Mouse (Mus musculus): ENCODE data around the gene 1700092M07Rik.

The 1700092M07Rik gene

DNA sequence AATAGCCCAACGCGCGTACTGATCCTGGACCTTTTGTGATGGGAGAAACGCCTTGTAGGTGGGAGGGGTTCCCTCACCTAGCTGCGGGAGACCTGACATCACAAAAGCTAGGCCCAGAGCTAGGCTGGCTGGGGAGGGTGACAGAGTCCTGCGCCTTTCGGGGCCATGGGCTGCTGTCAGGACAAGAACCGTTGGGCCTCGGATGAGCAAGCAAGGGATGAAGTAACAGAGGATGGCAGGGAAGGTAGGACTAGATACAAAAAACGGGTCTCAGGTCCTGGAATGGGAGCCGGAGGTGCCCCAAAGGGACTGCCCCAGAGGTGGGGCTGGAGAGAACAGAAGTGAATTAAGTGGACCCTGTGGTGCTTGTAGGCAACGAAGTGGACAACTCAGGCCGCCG is at the start of gene 1700092M07Rik:
1700092M07Rik (plus strand) TSS at position 116 of the 400 bp plus-strand sequence.
- DNase-seq (ENCODE audit: low spot score in 2 of 2) = no peak

DNA sequence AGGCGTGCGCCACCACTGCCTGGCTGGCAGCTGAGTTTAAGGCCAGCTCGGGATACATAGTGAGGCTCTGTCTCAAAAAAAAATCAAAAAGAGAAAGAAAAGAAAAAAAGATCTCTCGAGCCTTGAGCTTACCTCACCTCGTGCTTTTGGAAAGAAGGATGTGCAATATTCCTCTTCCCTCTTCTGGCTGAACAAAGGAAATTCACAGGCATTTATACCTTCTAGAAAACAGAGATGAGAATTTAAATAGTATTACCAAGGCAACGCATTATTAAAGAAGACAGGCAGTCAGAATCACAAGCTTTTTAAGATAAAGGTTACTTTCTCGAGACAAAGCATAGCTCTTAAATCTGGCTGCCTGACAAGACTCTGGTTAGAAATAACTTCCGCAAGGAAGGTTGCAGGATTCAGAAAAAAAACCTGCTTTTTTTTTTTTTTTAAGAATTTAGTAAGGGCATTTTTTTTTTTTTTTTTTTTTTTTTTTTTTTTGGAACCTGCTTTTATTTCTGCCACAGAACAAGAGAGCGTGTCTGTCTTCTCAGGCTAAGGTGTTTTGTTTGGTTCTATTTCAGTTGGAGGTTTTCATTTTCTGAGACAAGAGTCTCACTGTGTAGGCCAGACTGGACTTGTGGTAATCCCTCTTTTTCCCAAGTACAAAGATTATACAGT is 48.5 kb upstream of the 1700092M07Rik start:
- DNase-seq (ENCODE audit: low spot score in 2 of 2) = no peak

DNA sequence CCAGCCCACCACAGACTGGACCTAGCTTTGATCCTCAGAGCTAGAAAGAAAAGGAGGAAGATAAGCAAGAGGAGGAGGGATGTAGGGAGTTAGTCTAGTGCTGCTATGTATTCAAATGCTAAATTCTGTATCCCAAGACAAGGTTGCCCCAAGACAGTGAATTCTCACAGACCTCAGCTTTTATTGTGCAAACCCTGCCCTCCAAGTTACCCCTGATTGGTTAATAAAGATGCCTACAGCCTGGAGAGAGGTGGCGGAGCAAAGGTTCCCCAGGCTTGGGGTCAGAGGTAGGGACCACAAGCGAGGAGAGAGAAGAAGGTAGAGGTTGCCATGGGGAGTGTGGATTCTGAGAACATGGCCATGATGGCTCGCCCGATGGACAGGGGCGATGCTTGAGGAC is 47.8 kb upstream of the 1700092M07Rik start:
- DNase-seq (ENCODE audit: low spot score in 2 of 2) = no peak

DNA sequence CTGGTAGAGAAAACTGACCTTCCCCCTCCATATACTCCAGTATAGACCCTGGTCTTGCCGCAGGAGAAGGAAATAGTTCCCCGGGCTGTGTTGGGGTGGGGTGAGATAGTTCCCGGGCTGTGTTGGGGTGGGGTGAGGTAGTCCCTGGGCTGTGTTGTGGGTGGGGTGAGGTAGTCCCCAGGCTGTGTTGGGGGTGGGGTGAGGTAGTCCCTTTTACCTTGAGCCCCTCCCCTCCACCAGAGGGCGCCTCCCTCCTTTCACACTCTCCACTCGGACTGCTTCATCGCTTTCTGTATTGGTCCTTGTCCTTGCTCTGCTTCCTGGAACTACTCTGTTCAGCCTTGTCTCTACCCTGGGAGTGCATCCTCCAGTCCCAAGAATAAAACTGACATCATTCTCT is 45.2 kb upstream of the 1700092M07Rik start:
- DNase-seq (ENCODE audit: low spot score in 2 of 2) = peak in 1 of 2 experiments; percentile 66

DNA sequence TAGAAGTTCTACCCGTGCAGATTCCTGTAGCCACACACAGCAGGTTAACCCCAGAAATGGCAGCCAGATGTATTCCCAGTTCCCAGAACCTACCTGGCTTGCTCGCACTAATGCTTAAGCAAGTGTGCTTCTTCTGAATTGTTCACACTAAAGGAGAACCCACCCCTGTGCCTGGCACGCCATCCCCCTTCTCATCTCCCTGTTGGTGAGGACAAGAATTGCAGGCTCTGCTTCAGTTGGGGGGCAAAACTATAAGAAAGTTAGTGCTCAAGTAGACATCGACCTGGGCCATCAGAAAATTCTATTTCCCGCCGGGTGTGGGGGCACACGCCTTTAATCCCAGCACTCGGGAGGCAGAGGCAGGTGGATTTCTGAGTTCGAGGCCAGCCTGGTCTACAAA is 40.9 kb upstream of the 1700092M07Rik start:
- no peak for DNase-seq (ENCODE audit: low spot score in 2 of 2)

DNA sequence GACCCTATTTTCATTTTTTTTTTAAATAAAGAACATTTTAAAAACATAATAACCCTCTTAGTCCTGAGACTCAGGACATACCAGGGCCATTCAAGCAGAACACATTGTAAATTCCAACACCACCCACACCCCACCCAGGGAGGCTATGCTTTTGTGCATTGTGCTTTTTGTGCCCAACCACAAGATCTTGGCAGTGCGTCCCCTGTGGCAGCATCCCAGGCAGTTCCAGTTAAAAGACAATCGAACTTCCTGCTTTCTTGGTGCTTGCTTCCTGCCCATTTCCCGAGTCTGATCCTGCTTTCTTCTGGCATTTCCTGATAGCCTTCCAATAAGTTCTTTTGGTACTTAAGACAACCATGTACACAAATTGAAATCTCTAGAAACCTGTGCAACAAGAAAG is 38.1 kb upstream of the 1700092M07Rik start:
- DNase-seq (ENCODE audit: low spot score in 2 of 2) = no peak

DNA sequence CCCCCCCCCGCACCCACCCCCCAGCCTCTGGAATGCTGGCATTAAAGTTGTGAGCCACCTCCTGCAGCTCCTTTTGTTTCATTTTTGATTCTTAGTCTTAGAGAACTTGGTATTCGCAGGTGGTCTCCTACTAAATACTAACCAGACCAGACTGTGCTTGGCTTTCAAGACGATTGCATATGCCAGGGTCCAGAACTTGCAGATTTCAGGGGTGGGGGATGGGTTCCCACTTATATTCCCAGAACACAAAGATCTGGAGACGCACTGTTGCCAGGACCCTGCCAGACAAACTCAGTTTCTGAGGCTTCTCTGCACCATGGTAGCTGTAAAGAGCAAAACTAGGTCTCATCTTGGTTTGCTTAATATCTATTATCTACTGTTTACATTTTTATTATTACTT is 36.9 kb upstream of the 1700092M07Rik start:
- DNase-seq (ENCODE audit: low spot score in 2 of 2) = no peak

DNA sequence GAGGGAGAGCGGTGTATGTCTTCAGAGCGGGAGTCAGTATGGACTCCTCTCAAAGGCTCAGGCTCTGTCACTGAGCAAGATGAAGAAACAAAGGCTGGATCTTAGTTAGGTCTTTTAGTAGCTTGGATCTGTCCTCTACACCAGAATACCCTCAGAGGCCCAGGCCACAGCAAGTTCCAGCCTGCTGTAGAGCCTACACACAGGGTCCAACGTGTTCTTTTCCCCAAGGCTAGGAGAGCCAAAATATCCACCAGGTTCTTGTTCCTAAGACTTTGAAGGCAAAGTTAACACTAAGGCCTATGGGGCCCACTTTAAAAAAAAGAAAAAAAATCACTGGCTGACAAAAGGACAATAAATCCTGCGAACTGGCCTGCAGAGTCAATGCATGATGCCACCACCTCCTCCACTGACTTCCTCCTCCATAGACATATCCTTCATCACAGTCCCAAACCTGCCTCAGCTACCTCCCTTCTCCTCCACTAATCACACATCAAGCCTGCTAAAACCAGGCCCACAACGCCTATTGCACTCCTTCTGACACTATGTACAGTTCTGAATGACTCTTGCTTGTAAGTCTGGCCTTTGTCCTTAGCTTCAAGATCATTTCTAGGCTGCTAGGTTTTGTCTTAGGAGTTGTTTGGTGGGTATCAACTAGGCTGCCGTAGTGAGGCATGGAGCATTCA is 35.4 kb upstream of the 1700092M07Rik start:
- no peak for DNase-seq (ENCODE audit: low spot score in 2 of 2)

DNA sequence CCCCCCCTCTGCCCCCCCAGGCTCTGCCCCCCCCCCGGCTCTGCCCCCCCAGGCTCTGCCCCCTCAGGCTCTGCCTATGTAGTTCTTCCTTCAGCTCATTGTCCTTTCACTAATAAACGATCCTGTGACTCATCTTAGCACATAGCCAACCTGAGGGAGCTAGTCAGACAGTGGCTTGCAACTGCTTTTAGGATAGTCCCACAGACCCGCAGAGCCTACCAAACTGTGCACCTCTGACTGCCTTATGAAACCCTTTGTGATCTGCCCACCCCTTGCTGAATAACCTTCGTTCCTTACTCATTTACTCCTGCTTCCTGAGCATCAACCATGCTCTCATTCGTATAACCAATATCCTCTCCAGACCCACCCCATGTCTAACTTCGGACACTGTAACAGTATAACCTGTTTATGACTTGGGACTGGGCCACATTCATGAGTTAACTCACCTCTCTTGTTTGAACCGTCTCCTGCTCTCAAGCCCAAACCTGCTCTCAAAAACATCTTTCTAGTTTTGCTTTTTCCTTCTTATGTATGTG is 34.3 kb upstream of the 1700092M07Rik start:
- no peak for DNase-seq (ENCODE audit: low spot score in 2 of 2)

DNA sequence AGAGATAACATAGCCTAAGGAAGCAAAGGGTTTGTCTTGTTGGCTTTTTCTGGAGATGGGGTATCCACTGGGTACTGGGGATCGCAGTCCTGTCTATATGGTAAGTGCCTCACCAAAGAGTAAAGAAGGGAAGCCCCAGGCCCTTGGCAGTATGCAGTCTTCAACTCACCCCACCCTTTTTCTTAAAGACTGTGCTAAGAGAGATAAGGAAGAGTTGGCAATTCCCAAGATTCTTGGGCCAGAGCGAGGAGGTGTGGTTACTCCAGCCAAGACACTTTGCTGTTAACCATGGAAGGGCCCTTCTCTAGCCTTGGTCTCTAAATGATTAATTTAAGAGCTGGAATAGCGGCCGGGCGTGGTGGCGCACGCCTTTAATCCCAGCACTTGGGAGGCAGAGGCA is 33.6 kb upstream of the 1700092M07Rik start:
- DNase-seq (ENCODE audit: low spot score in 2 of 2) = no peak

DNA sequence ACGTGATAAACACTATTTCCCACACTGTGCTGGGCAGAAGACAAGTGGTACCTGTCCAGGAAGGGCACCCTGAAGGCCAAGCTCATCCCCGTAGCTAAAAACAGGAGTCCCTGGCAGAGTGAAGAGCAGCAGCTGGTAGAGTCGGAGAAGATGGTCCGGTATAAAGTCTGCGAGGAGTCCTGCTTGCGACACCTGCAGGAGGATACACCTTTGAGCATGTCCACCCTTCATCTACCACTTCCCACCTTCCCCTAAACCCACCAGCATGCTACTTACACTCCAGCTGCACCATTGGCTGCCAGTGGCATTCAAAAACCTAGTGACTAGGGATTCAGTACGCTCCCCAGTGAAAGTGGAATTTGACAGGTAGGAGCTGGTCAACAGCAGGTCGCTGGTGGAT is 31.6 kb upstream of the 1700092M07Rik start:
- DNase-seq (ENCODE audit: low spot score in 2 of 2) = no peak

DNA sequence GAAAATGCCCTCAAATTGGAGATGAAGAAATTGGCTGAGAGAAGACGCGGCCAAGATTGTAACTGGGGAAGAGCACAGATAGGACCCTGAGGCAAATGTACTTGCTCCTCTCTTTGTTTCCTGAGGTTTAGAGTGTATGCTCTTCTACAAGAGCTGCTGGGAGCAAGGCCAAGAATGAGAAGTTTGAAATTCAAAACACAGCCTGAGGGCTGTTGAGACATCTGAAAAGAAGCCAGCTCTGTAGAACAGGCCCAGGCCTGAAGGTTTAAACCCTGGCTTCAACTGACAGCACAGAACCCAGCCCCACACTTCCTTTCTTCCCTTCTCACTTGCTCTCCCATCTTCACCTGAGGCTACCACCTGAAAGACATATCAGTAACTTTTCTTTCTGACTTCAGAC is 30.5 kb upstream of the 1700092M07Rik start:
- no peak for DNase-seq (ENCODE audit: low spot score in 2 of 2)

DNA sequence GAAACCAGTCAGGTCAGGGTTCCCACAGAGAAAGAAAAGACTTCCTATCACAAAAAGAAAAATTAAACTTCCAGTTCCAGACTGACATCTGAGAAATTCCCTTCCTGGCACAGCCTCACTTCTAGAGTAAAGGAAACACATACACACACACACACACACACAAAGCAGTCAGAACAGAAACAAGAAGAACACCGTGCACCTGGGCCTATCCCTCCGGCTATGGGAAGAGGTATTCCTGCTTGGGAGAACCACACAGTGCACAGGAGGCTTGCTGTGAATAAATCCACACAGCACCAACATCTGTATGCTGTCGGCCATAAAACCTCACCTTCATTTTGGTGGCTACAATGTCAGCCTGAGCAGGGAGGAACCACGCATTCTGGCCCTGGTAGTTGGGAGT is 29.0 kb upstream of the 1700092M07Rik start:
- DNase-seq (ENCODE audit: low spot score in 2 of 2) = no peak

DNA sequence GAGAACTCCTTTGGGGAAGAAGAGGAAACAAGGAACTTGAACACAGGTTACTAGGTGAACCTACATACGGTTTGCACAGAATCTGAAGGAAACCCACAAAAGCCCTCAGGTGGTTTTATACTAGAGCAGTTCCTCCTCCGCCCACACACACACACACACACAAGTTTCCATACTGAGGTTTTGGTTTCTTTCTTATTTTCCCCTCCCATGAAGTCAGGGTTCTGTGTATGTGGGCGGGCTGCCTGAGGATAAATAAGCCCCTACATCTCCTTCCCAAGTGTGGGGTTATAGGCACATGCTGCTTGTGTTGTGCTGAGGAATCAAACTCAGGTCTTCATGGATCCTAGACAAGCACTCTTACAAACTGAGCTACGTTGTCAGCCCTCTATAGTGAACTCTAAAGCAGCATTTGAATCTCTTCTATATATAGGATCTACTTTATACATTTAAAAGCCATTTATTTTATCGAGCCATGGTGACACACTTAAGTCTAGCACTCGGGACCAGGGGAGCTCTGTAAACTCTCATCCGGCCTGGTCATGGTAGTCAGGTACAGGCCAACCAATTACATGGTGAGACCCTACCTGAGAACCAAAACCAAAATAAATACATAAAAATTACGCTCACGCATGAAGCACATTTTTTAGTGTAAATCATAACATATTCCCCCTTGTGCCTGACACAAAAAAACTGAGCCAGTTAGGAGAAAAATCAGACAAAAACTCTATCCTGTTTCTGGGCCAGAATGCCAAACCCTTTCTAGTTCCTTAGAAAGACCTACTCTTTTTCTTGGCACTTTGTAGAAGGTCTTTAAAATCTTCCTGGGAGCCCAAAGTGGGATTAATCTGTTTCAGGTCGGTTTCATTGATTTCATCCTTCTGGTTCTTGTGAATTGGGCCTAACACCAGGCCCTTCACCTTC is 28.3 kb upstream of the 1700092M07Rik start:
- DNase-seq (ENCODE audit: low spot score in 2 of 2) = peak; percentile 53 to 67

DNA sequence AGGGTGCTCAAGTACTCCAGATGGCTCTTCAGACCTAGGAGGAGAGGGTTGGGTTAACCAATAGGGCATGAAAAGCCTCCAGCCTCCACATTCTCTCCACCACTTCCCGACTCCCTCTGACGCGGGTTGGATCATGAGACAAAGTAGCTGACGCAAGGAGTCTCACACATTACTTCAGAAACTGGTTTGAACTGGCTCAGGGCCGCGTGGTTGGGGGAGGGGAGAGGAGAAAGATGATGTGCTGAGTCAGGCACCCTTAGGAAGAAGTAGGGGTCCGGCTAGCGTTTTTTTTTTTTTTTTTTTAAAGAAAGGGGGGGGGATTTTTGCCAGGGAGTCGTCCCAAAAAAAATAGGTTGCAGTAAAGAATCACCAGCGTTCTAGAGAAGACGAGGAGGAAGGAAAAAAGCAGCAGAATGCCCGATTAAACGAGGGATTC is 27.6 kb upstream of the 1700092M07Rik start:
- peak; percentile 90 for DNase-seq (ENCODE audit: low spot score in 2 of 2)

DNA sequence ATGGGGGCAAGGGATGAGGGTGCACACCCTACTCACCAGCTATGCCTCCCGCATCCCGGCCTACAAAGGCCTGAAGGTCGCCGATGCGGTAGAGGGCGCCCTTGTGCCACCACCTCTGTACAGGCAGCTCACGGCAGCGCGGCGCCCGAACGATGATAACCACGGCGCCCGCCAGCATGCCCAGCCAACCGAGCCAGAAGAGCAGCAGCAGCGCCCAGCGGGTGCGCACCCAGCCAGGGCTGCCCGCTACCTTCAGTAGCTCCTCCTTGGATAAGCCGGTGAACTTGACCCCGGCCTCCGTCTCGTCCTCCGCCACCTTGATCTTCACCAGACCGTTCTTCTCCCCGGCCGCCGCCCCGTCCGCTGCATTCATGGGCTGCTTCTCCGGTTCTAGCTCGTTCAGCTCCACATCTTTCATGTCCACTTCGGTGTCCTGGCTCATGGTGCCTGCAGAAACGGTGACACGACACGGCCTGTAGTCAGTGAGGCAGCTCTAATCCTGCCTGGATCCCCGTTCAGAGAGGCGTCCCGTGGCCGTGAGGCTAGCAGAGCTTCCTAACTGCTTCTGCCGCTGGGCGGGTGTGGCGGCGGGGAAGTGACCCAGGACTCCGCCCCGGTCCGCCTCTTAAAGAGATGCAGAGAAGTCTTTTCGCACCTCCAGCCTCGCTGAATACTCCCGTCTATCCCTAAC is 27.1 kb upstream of the 1700092M07Rik start:
- DNase-seq (ENCODE audit: low spot score in 2 of 2) = peak; percentile 87 to 92

DNA sequence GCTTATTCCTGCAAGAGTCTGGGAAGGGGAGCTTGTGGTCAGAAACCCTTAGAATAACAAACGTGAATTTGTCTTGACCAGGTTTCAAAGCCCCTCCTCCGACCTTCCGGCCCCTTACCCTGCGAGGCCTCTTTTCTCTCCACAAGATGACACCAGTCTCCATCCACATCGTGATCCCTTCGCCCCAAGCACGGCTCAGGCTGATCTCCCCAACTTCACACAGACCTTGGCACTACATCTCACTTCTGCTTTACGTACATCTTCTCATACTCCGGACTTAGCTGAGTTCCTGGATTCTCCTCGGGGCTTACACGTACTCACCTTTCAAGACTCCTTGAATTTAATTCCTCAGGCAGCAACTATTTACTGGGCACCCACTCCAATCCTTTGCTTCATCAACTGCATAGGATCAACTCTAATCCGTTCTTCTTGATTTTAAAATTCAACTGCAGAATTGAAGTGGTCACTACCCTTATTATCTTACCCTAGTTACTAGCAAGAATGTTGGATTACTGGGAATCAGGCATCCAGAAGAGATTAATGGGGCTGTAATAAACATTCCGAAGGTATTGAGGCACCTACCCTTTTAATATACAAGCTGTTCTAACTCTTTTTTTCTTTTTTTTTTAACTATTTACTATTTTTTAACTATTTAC is 26.4 kb upstream of the 1700092M07Rik start:
- DNase-seq (ENCODE audit: low spot score in 2 of 2) = no peak

DNA sequence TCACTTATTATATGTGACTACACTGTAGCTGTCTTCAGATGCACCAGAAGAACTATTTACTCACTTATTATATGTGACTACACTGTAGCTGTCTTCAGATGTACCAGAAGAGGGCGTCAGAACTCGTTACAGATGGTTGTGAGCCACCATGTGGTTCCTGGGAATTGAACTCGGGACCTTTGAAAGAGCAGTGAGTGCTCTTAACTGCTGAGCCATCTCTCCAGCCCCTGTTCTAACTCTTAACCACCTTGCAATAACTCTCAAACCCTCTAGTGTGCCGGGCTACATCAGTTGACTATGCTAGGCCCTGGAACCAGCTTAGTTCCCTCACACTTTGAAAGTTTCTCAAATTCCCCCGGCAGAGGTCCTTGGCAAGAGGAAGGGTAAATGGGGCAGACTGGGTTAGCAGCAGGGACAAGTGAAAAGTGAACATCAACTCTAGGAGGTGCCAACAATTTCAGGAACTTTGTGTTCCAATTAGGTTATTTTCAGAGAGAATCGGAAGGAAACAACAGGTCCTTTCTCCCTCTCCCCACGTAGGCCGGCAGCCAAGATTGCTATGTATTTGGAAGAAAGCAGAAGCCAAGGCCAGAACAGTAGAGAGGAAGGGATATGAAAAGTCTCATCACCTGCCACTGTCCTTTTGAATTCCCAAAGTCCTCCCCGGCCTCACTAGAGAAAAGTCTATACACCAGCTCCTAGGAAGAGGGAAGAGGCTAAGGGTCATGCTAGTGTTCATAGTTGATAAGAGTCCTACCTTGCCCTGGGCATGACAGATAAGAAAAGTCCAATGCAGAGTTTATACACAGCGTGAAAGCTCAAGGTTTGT is 25.7 kb upstream of the 1700092M07Rik start:
- DNase-seq (ENCODE audit: low spot score in 2 of 2) = no peak

DNA sequence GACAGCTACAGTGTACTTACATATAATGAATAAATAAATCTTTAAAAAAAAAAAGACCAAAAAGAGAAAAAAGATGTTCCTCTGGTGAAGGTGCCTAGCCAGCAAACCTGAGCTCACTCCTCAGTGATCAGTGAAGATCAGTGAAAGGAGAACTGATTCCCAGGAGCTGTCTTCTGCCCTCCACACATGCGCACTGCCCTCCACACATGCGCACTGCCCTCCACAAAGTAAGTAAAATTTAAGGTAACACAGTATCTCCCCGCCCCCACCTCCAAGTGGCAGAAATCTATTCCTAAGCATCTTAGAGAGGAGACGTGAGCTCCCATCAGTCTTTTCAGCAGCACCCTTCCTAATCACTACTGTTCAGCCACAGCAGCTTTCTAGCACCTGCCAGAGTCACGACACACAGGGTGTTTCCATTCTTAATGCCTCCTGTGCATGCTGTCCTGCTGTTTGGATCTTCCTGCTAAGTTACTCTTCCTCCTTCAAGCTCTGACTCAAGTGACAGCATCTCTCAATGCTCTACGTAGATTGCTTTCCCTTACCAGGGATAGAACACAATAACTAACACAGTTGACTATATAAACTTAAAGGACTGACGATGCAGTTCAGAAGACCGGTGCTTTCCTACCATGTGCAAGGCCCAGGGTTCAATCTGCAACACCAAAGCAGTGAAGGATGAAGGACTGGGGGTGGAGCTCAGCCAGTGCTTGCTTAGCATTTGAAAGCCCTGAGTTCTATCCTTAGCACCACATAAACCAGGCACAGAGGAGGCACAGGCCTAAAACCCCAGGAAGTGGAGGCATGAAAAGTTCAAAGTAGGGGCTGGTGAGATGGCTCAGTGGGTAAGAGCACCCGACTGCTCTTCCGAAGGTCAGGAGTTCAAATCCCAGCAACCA is 24.4 kb upstream of the 1700092M07Rik start:
- DNase-seq (ENCODE audit: low spot score in 2 of 2) = no peak
